Mouse (Mus musculus) hindbrain, embryonic 13.5 days (tissue): ENCODE measurements at regions not wholly inside any gene's neighbourhood (a gene's known extent, or its start where the extent isn't known, plus 50 kb on each side); places are given as distances from the start of the nearest gene placed in this dataset.

Source experiments
- ATAC-seq: fragments of 200-750 bp; cut with Nextera tagmentation; 2 replicates; pipeline ENCODE4 v1.8.0; 2017; ENCODE audit warnings: moderate TSS enrichment; ENCODE audit not compliant: low FRiP score
- H3K27ac ChIP-seq: fragments of 300-500 bp; sonication (generic); 2 replicates; pipeline ENCODE4 v1.5.1; 2015; ENCODE audit warnings: inconsistent platforms, mild to moderate bottlenecking, moderate library complexity
- H3K27me3 ChIP-seq: fragments of 300-500 bp; sonication (generic); 2 replicates; pipeline ENCODE4 v1.6.1; 2015; ENCODE audit warnings: mild to moderate bottlenecking, inconsistent platforms
- H3K36me3 ChIP-seq: fragments of 300-500 bp; sonication (generic); 2 replicates; pipeline ENCODE4 v1.6.1; 2015; ENCODE audit warnings: mild to moderate bottlenecking, inconsistent platforms
- H3K4me1 ChIP-seq: fragments of 300-500 bp; sonication (generic); replicated peaks from 2 replicates; pipeline ENCODE4 v1.6.1; 2015; ENCODE audit warnings: inconsistent platforms
- H3K4me2 ChIP-seq: fragments of 300-500 bp; sonication (generic); 2 replicates; pipeline ENCODE4 v1.6.1; 2015; ENCODE audit warnings: inconsistent platforms, mild to moderate bottlenecking, moderate library complexity
- H3K4me3 ChIP-seq: fragments of 300-500 bp; sonication (generic); 2 replicates; pipeline ENCODE4 v1.5.1; 2015; ENCODE audit warnings: mild to moderate bottlenecking, inconsistent platforms
- H3K9ac ChIP-seq: fragments of 300-500 bp; sonication (generic); 2 replicates; pipeline ENCODE4 v1.6.1; 2015; ENCODE audit warnings: mild to moderate bottlenecking, inconsistent platforms
- H3K9me3 ChIP-seq: fragments of 300-500 bp; sonication (generic); 2 replicates; pipeline ENCODE4 v1.6.1; 2016; ENCODE audit warnings: inconsistent platforms
- WGBS: fragments of 180-500 bp; shearing (Covaris S2); methylation state at CpG from one replicate; pipeline ENCODE4 v1.1.7; 2015; 5-methylcytosine and 5-hydroxymethylcytosine counted together

GRCm38 (mm10) chr15:93846797-93847196, 251.1 kb upstream of the Prickle1 start:
- H3K9me3 ChIP-seq, result no peaks in the 10 kb centered on the region
- H3K27ac ChIP-seq, result no peak overlapping the region
- H3K4me1 ChIP-seq, result no peaks in the 10 kb centered on the region
- 89% methylated on average over 4 of the region's 4 CpGs for WGBS
- no peak overlapping the region for H3K4me3 ChIP-seq
- H3K9ac ChIP-seq, result no peak overlapping the region
- ATAC-seq, result no peak
- H3K27me3 ChIP-seq, result no peaks in the 10 kb centered on the region
- no peak overlapping the region for H3K4me2 ChIP-seq
- H3K36me3 ChIP-seq, result no peaks in the 10 kb centered on the region

GRCm38 (mm10) chr15:93845801-93846200, 250.1 kb upstream of the Prickle1 start:
- no peak overlapping the region for H3K4me3 ChIP-seq
- 88% methylated on average over 6 of the region's 6 CpGs for WGBS
- no peaks in the 10 kb centered on the region for H3K4me1 ChIP-seq
- no peak for ATAC-seq
- no peaks in the 10 kb centered on the region for H3K36me3 ChIP-seq
- H3K9ac ChIP-seq, result no peak overlapping the region
- no peaks in the 10 kb centered on the region for H3K9me3 ChIP-seq
- H3K27me3 ChIP-seq, result no peaks in the 10 kb centered on the region
- no peak overlapping the region for H3K4me2 ChIP-seq
- no peak overlapping the region for H3K27ac ChIP-seq

- Histone ChIP-seq H3K36me3 (no peaks in the 10 kb centered on the region), H3K4me3 (no peak overlapping the region), H3K4me1 (no peaks in the 10 kb centered on the region), H3K4me2 (no peak overlapping the region), H3K27ac (no peak overlapping the region), H3K9ac (no peak overlapping the region), H3K9me3 (no peaks in the 10 kb centered on the region), H3K27me3 (no peaks in the 10 kb centered on the region)
- WGBS, result 64% methylated on average over 1 of the region's 1 CpGs
- ATAC-seq, result no peak
These were observed 237.3 kb upstream of the Prickle1 start for GRCm38 (mm10) chr15:93832956-93833355.

GRCm38 (mm10) chr15:93832431-93832936, 236.8 kb upstream of the Prickle1 start:
- H3K4me2 ChIP-seq, result no peak overlapping the region
- no peak overlapping the region for H3K27ac ChIP-seq
- WGBS, result 85% methylated on average over 14 of the region's 14 CpGs
- no peak for ATAC-seq
- H3K9me3 ChIP-seq, result no peaks in the 10 kb centered on the region
- H3K36me3 ChIP-seq, result no peaks in the 10 kb centered on the region
- no peak overlapping the region for H3K4me3 ChIP-seq
- no peak overlapping the region for H3K9ac ChIP-seq
- no peaks in the 10 kb centered on the region for H3K27me3 ChIP-seq
- no peaks in the 10 kb centered on the region for H3K4me1 ChIP-seq

- no peaks in the 10 kb centered on the region for H3K27me3 ChIP-seq
- H3K36me3 ChIP-seq, result no peaks in the 10 kb centered on the region
- no peak for ATAC-seq
- H3K4me2 ChIP-seq, result no peak overlapping the region
- no peaks in the 10 kb centered on the region for H3K4me1 ChIP-seq
- H3K9me3 ChIP-seq, result no peaks in the 10 kb centered on the region
- no peak overlapping the region for H3K4me3 ChIP-seq
- WGBS, result 88% methylated on average over 3 of the region's 3 CpGs
- H3K27ac ChIP-seq, result no peak overlapping the region
- no peak overlapping the region for H3K9ac ChIP-seq
These were observed 235.5 kb upstream of the Prickle1 start for GRCm38 (mm10) chr15:93831148-93831547.

GRCm38 (mm10) chr15:93824729-93825694, 229.3 kb upstream of the Prickle1 start:
- 0 out of 2 replicates have a peak, but pooled peaks have one; percentile 17 for ATAC-seq
- Histone ChIP-seq H3K4me3 (no peak overlapping the region), H3K4me1 (peaks cover 10% of the 10 kb centered on the region), H3K36me3 (no peaks in the 10 kb centered on the region), H3K9ac (no peak overlapping the region), H3K27me3 (no peaks in the 10 kb centered on the region), H3K9me3 (no peaks in the 10 kb centered on the region), H3K27ac (0 out of 2 replicates have a peak overlapping the region, but pooled peaks have one; percentile 41), H3K4me2 (no peak overlapping the region)
- 64% methylated on average over 28 of the region's 28 CpGs for WGBS

GRCm38 (mm10) chr15:93821236-93821635, 225.5 kb upstream of the Prickle1 start:
- 0 out of 2 replicates have a peak, but pooled peaks cover 1% of the 10 kb centered on the region for H3K9me3 ChIP-seq
- H3K36me3 ChIP-seq, result no peaks in the 10 kb centered on the region
- H3K9ac ChIP-seq, result no peak overlapping the region
- peaks cover 10% of the 10 kb centered on the region for H3K4me1 ChIP-seq
- ATAC-seq, result no peak
- H3K4me3 ChIP-seq, result no peak overlapping the region
- no peak overlapping the region for H3K4me2 ChIP-seq
- WGBS, result 82% methylated on average over 6 of the region's 6 CpGs
- no peak overlapping the region for H3K27ac ChIP-seq
- no peaks in the 10 kb centered on the region for H3K27me3 ChIP-seq

GRCm38 (mm10) chr15:93812011-93812410, 216.3 kb upstream of the Prickle1 start:
- Histone ChIP-seq H3K4me2 (no peak overlapping the region), H3K36me3 (no peaks in the 10 kb centered on the region), H3K9ac (no peak overlapping the region), H3K27ac (no peak overlapping the region), H3K27me3 (no peaks in the 10 kb centered on the region), H3K9me3 (0 out of 2 replicates have a peak, but pooled peaks cover 3% of the 10 kb centered on the region), H3K4me1 (no peaks in the 10 kb centered on the region), H3K4me3 (no peak overlapping the region)
- 58% methylated on average over 7 of the region's 7 CpGs for WGBS
- no peak for ATAC-seq

GRCm38 (mm10) chr15:93807993-93808392, 212.3 kb upstream of the Prickle1 start:
- 93% methylated on average over 8 of the region's 8 CpGs for WGBS
- H3K27me3 ChIP-seq, result no peaks in the 10 kb centered on the region
- no peak overlapping the region for H3K27ac ChIP-seq
- no peak for ATAC-seq
- H3K4me1 ChIP-seq, result no peaks in the 10 kb centered on the region
- no peak overlapping the region for H3K4me3 ChIP-seq
- H3K36me3 ChIP-seq, result no peaks in the 10 kb centered on the region
- no peak overlapping the region for H3K4me2 ChIP-seq
- H3K9ac ChIP-seq, result no peak overlapping the region
- H3K9me3 ChIP-seq, result no peaks in the 10 kb centered on the region

- Histone ChIP-seq H3K9me3 (no peaks in the 10 kb centered on the region), H3K27ac (no peak overlapping the region), H3K4me3 (no peak overlapping the region), H3K36me3 (no peaks in the 10 kb centered on the region), H3K27me3 (no peaks in the 10 kb centered on the region), H3K9ac (no peak overlapping the region), H3K4me1 (no peaks in the 10 kb centered on the region), H3K4me2 (no peak overlapping the region)
- no peak for ATAC-seq
- WGBS, result 95% methylated on average over 8 of the region's 8 CpGs
These were observed 211.8 kb upstream of the Prickle1 start for GRCm38 (mm10) chr15:93807505-93807904.

- ATAC-seq, result no peak
- 74% methylated on average over 9 of the region's 9 CpGs for WGBS
- H3K27me3 ChIP-seq, result no peaks in the 10 kb centered on the region
- H3K9ac ChIP-seq, result no peak overlapping the region
- no peak overlapping the region for H3K27ac ChIP-seq
- no peaks in the 10 kb centered on the region for H3K36me3 ChIP-seq
- H3K4me2 ChIP-seq, result no peak overlapping the region
- H3K4me1 ChIP-seq, result no peaks in the 10 kb centered on the region
- H3K9me3 ChIP-seq, result no peaks in the 10 kb centered on the region
- H3K4me3 ChIP-seq, result no peak overlapping the region
These were observed 209.0 kb upstream of the Prickle1 start for GRCm38 (mm10) chr15:93804703-93805102.

GRCm38 (mm10) chr15:93790531-93790930, 194.8 kb upstream of the Prickle1 start:
- Histone ChIP-seq H3K27me3 (no peaks in the 10 kb centered on the region), H3K4me1 (no peaks in the 10 kb centered on the region), H3K9ac (no peak overlapping the region), H3K36me3 (no peaks in the 10 kb centered on the region), H3K4me2 (no peak overlapping the region), H3K4me3 (no peak overlapping the region), H3K9me3 (no peaks in the 10 kb centered on the region), H3K27ac (no peak overlapping the region)
- WGBS, result 79% methylated on average over 9 of the region's 9 CpGs
- ATAC-seq, result no peak

GRCm38 (mm10) chr15:93789762-93790161, 194.1 kb upstream of the Prickle1 start:
- no peaks in the 10 kb centered on the region for H3K9me3 ChIP-seq
- WGBS, result 56% methylated on average over 3 of the region's 3 CpGs
- H3K4me2 ChIP-seq, result no peak overlapping the region
- no peak overlapping the region for H3K4me3 ChIP-seq
- H3K9ac ChIP-seq, result no peak overlapping the region
- H3K4me1 ChIP-seq, result no peaks in the 10 kb centered on the region
- H3K36me3 ChIP-seq, result no peaks in the 10 kb centered on the region
- H3K27ac ChIP-seq, result no peak overlapping the region
- no peaks in the 10 kb centered on the region for H3K27me3 ChIP-seq
- ATAC-seq, result no peak
